Mouse (Mus musculus) cortical plate, adult 2 months (tissue): ENCODE measurements around the gene Dnaic2. TPM values are rescaled to one million over a fixed set of nuclear protein-coding genes. Genes with fewer than 3 reads are reported as not detected.
A peak's percentile ranks its signal among the peaks of the same experiment; 100 is the strongest.

ENCODE experiments used
- H3K27ac ChIP-seq: fragments of 200-500 bp; 2 replicates; pipeline ENCODE4 v1.5.1; 2012; ENCODE audit warnings: low read length, control low read depth, inconsistent platforms; ENCODE audit not compliant: insufficient read depth
- H3K4me1 ChIP-seq: fragments of 200-500 bp; 2 replicates; pipeline ENCODE4 v1.6.1; 2011; ENCODE audit warnings: low read length; ENCODE audit not compliant: control insufficient read depth, insufficient read depth
- H3K4me3 ChIP-seq: fragments of 200-500 bp; 2 replicates; pipeline ENCODE4 v1.5.1; 2011; ENCODE audit warnings: mild to moderate bottlenecking, low read length, control low read depth; ENCODE audit not compliant: insufficient read depth
- CTCF ChIP-seq: fragments of 200-500 bp; IDR thresholded peaks from 2 replicates; pipeline ENCODE4 v1.5.1; 2011; ENCODE audit warnings: mild to moderate bottlenecking, control low read depth, low read length; ENCODE audit not compliant: insufficient read depth; ENCODE audit errors: extremely low read depth
- POLR2A ChIP-seq: fragments of 200-500 bp; IDR thresholded peaks from 2 replicates; pipeline ENCODE4 v1.6.1; 2011; ENCODE audit warnings: mild to moderate bottlenecking, low read length, control low read depth; ENCODE audit not compliant: insufficient read depth; ENCODE audit errors: extremely low read depth
- polyA plus RNA-seq: library from polyadenylated mRNA; depleted of rRNA; stranded (reverse); fragments of >200 nt; gene quantifications from 2 replicates; pipeline ENCODE4 v1.2.3, GENCODE M21; 2012

Dnaic2 gene
- polyA plus RNA-seq, 1 experiment: 2.9 TPM

- Histone ChIP-seq H3K27ac (no peak overlapping the region), H3K4me1 (no peaks in the 10 kb centered on the region), H3K4me3 (no peak overlapping the region)
- no peak for TF ChIP-seq CTCF
- TF ChIP-seq POLR2A: no peak
Observed at GRCm38 (mm10) chr11:114686221-114686959, 40.8 kb upstream of the Dnaic2 start.

- no peak overlapping the region for H3K4me3 ChIP-seq
- no peaks in the 10 kb centered on the region for H3K4me1 ChIP-seq
- no peak overlapping the region for H3K27ac ChIP-seq
- TF ChIP-seq POLR2A (no peak), CTCF (no peak)
Observed at GRCm38 (mm10) chr11:114687574-114688188, 39.5 kb upstream of the Dnaic2 start.

- Histone ChIP-seq H3K27ac (no peak overlapping the region), H3K4me1 (no peaks in the 10 kb centered on the region), H3K4me3 (no peak overlapping the region)
- TF ChIP-seq CTCF (no peak), POLR2A (no peak)
Observed at GRCm38 (mm10) chr11:114688729-114689128, 38.5 kb upstream of the Dnaic2 start.

- peak overlapping the region; percentile 72 for H3K27ac ChIP-seq
Observed at GRCm38 (mm10) chr11:114690192-114690591, 37.0 kb upstream of the Dnaic2 start.

GRCm38 (mm10) chr11:114691454-114692182 lies 35.6 kb upstream of the Dnaic2 start:
- H3K4me1 ChIP-seq: no peaks in the 10 kb centered on the region
- no peak overlapping the region for H3K4me3 ChIP-seq
- H3K27ac ChIP-seq: no peak overlapping the region
- TF ChIP-seq CTCF (no peak), POLR2A (no peak)

More at GRCm38 (mm10) chr11:114690192-114690591, 37.0 kb upstream of the Dnaic2 start:
- TF ChIP-seq POLR2A (no peak), CTCF (no peak)
- H3K4me1 ChIP-seq: no peaks in the 10 kb centered on the region
- no peak overlapping the region for H3K4me3 ChIP-seq

- H3K27ac ChIP-seq: no peak overlapping the region
- no peak for TF ChIP-seq CTCF
- TF ChIP-seq POLR2A: no peak
- no peaks in the 10 kb centered on the region for H3K4me1 ChIP-seq
- no peak overlapping the region for H3K4me3 ChIP-seq
Observed at GRCm38 (mm10) chr11:114692601-114693000, 34.6 kb upstream of the Dnaic2 start.

- TF ChIP-seq CTCF (no peak), POLR2A (no peak)
- no peak overlapping the region for H3K4me3 ChIP-seq
- no peak overlapping the region for H3K27ac ChIP-seq
Observed at GRCm38 (mm10) chr11:114693456-114693855, 33.8 kb upstream of the Dnaic2 start.

GRCm38 (mm10) chr11:114694451-114694850 lies 32.8 kb upstream of the Dnaic2 start:
- Histone ChIP-seq H3K27ac (no peak overlapping the region), H3K4me1 (no peaks in the 10 kb centered on the region), H3K4me3 (no peak overlapping the region)
- no peak for TF ChIP-seq POLR2A
- no peak for TF ChIP-seq CTCF

More at GRCm38 (mm10) chr11:114693456-114693855, 33.8 kb upstream of the Dnaic2 start:
- H3K4me1 ChIP-seq: no peaks in the 10 kb centered on the region

- Histone ChIP-seq H3K4me1 (no peaks in the 10 kb centered on the region), H3K27ac (no peak overlapping the region), H3K4me3 (no peak overlapping the region)
- no peak for TF ChIP-seq POLR2A
Observed at GRCm38 (mm10) chr11:114698496-114698895, 28.7 kb upstream of the Dnaic2 start.
